Mouse (Mus musculus) forebrain, embryonic 15.5 days (tissue): ENCODE results near the gene Zc3h18. TPM values are rescaled to one million over a fixed set of nuclear protein-coding genes. Genes with fewer than 3 reads are reported as not detected.

Experiments
- ATAC-seq: fragments of 200-750 bp; cut with Nextera tagmentation; replicated peaks from 2 replicates; pipeline ENCODE4 v1.8.0; 2017; ENCODE audit warnings: mild to moderate bottlenecking, moderate TSS enrichment, moderate library complexity
- H3K27ac ChIP-seq: fragments of 300-500 bp; sonication (generic); replicated peaks from 2 replicates; pipeline ENCODE4 v1.5.1; 2015; ENCODE audit warnings: mild to moderate bottlenecking, inconsistent platforms
- H3K27me3 ChIP-seq: fragments of 300-500 bp; sonication (generic); 2 replicates; pipeline ENCODE4 v1.6.1; 2015; ENCODE audit warnings: inconsistent platforms
- H3K36me3 ChIP-seq: fragments of 300-500 bp; sonication (generic); 2 replicates; pipeline ENCODE4 v1.6.1; 2015; ENCODE audit warnings: mild to moderate bottlenecking, inconsistent platforms
- H3K4me1 ChIP-seq: fragments of 300-500 bp; sonication (generic); 2 replicates; pipeline ENCODE4 v1.6.1; 2015; ENCODE audit warnings: inconsistent platforms
- H3K4me2 ChIP-seq: fragments of 300-500 bp; sonication (generic); replicated peaks from 2 replicates; pipeline ENCODE4 v1.6.1; 2015; ENCODE audit warnings: mild to moderate bottlenecking, inconsistent platforms
- H3K4me3 ChIP-seq: fragments of 300-500 bp; sonication (generic); 2 replicates; pipeline ENCODE4 v1.5.1; 2015; ENCODE audit warnings: mild to moderate bottlenecking, inconsistent platforms
- H3K9ac ChIP-seq: fragments of 300-500 bp; sonication (generic); replicated peaks from 2 replicates; pipeline ENCODE4 v1.6.1; 2015; ENCODE audit warnings: mild to moderate bottlenecking, inconsistent platforms
- H3K9me3 ChIP-seq: fragments of 300-500 bp; sonication (generic); 2 replicates; pipeline ENCODE4 v1.6.1; 2016; ENCODE audit warnings: inconsistent platforms
- WGBS: fragments of 180-500 bp; shearing (Covaris S2); methylation state at CpG from one replicate; pipeline ENCODE4 v1.1.7; 2015; ENCODE audit warnings: mixed read lengths; 5-methylcytosine and 5-hydroxymethylcytosine counted together
- polyA plus RNA-seq: library from polyadenylated mRNA; unstranded; fragments of >200 nt; fragmentation: Nextera tagmentation; extraction: Ambion mirVana; gene quantifications from 2 replicates; pipeline ENCODE4 v1.2.1, GENCODE M21; 2015

Zc3h18 gene
- 48.4 and 50.1 TPM in 2 replicates for polyA plus RNA-seq

- under 1% methylated on average over 100 of the region's 107 CpGs for WGBS
- peaks cover 22% of the 10 kb centered on the region for H3K4me1 ChIP-seq
- H3K4me3 ChIP-seq, result peak within 1 kb of the TSS; percentile 90
- peak; percentile 95 for ATAC-seq
- peak within 1 kb of the TSS; percentile 81 for H3K4me2 ChIP-seq
- no peaks in the 10 kb centered on the region for H3K27me3 ChIP-seq
- H3K27ac ChIP-seq, result peak within 1 kb of the TSS; percentile 91
- H3K9ac ChIP-seq, result peak within 1 kb of the TSS; percentile 71
- H3K9me3 ChIP-seq, result no peaks in the 10 kb centered on the region
- 0 out of 2 replicates have a peak, but pooled peaks cover 6% of the 10 kb centered on the region for H3K36me3 ChIP-seq
Measured at GRCm38 (mm10) chr8:122376365-122377231, at the start of gene Zc3h18. TSS of gene Zc3h18 (plus strand) at chr8:122376609.

- no peaks in the 10 kb centered on the region for H3K36me3 ChIP-seq
- H3K4me1 ChIP-seq, result peaks cover 20% of the 10 kb centered on the region
- H3K4me2 ChIP-seq, result no peak overlapping the region
- WGBS, result 72% methylated on average over 8 of the region's 8 CpGs
- no peak overlapping the region for H3K9ac ChIP-seq
- H3K9me3 ChIP-seq, result no peaks in the 10 kb centered on the region
- H3K27ac ChIP-seq, result no peak overlapping the region
- no peak overlapping the region for H3K4me3 ChIP-seq
- no peak for ATAC-seq
- peaks cover 1% of the 10 kb centered on the region; the same call in 1 of the 2 replicates for H3K27me3 ChIP-seq
Measured at GRCm38 (mm10) chr8:122329072-122329471, 47.3 kb upstream of the Zc3h18 start.

- peaks cover 15% of the 10 kb centered on the region; the same call in 1 of the 2 replicates for H3K4me1 ChIP-seq
- H3K27me3 ChIP-seq, result peaks cover 8% of the 10 kb centered on the region; the same call in 1 of the 2 replicates
- H3K4me3 ChIP-seq, result no peak overlapping the region
- no peak overlapping the region for H3K9ac ChIP-seq
- WGBS, result 64% methylated on average over 22 of the region's 22 CpGs
- no peak for ATAC-seq
- H3K4me2 ChIP-seq, result no peak overlapping the region
- no peak overlapping the region for H3K27ac ChIP-seq
- no peaks in the 10 kb centered on the region for H3K9me3 ChIP-seq
- no peaks in the 10 kb centered on the region for H3K36me3 ChIP-seq
Measured at GRCm38 (mm10) chr8:122329553-122330239, 46.7 kb upstream of the Zc3h18 start.

DNA sequence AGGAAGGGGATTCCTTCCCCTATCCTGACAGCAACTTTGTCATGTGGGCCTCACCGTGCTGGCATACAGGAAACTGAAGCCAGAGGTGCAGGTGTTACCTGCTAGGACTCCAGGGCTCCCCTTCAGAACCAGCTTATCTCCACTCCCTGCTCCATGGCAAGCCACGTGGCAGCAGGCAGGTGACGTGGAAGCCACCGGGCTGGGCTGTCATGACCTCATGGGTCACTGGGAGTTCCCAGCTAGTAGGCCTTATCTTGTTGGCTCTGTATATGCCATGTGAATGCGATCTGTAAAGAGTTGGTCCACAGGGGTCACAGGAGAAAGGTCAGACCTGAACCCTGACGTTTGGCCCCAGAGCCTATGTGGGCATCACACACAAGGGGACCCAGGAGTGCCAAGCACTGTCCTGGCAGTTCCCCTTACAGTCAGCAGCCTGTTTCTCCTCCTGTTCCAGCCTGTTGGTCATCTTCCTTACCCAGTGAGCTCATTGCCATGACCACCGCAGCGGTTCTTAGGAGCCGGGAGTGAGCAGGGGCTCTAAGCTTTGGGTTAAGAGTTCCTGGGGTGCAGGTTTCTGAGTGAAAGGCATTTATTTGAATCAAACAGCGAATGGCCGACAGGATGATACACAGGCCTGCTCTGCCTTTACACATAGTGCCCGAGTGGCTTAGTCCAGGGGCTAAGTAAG is 45.8 kb upstream of the Zc3h18 start:
- WGBS, result 74% methylated on average over 12 of the region's 12 CpGs
- Histone ChIP-seq H3K27ac (no peak overlapping the region), H3K9me3 (no peaks in the 10 kb centered on the region), H3K4me1 (peaks cover 16% of the 10 kb centered on the region), H3K9ac (no peak overlapping the region), H3K27me3 (peaks cover 17% of the 10 kb centered on the region), H3K4me2 (no peak overlapping the region), H3K36me3 (no peaks in the 10 kb centered on the region), H3K4me3 (no peak overlapping the region)
- no peak for ATAC-seq

DNA sequence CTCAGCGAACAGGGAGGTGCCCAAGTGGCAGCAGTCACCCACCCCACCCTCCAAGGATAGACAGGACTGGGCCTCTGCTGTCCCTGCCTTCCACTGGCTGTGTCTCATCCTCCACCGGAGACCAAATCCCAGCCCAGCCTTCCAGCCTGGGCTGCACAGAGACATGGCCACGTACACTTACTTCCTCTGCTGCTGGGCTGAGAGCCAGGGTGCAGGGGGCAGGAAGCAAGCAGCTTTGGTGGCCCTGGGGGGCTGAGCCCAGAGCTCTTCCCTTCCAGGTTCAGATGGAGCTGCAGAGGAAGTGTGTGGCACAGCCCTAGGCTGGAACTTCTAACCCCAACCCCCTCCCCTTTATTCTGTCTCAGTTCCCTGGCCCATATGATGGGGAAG is 45.3 kb upstream of the Zc3h18 start:
- H3K4me2 ChIP-seq, result no peak overlapping the region
- H3K27me3 ChIP-seq, result peaks cover 22% of the 10 kb centered on the region
- 70% methylated on average over 3 of the region's 3 CpGs for WGBS
- no peak overlapping the region for H3K4me3 ChIP-seq
- peaks cover 15% of the 10 kb centered on the region for H3K4me1 ChIP-seq
- no peak for ATAC-seq
- no peak overlapping the region for H3K27ac ChIP-seq
- H3K36me3 ChIP-seq, result no peaks in the 10 kb centered on the region
- no peak overlapping the region for H3K9ac ChIP-seq
- no peaks in the 10 kb centered on the region for H3K9me3 ChIP-seq

- WGBS, result 64% methylated on average over 6 of the region's 6 CpGs
- H3K4me2 ChIP-seq, result no peak overlapping the region
- peaks cover 21% of the 10 kb centered on the region for H3K4me1 ChIP-seq
- no peak overlapping the region for H3K27ac ChIP-seq
- H3K36me3 ChIP-seq, result no peaks in the 10 kb centered on the region
- peaks cover 40% of the 10 kb centered on the region for H3K27me3 ChIP-seq
- no peaks in the 10 kb centered on the region for H3K9me3 ChIP-seq
- no peak overlapping the region for H3K4me3 ChIP-seq
- no peak overlapping the region for H3K9ac ChIP-seq
- ATAC-seq, result no peak
Measured at GRCm38 (mm10) chr8:122332753-122333506, 43.5 kb upstream of the Zc3h18 start.

GRCm38 (mm10) chr8:122333531-122333930 is 42.9 kb upstream of the Zc3h18 start:
- Histone ChIP-seq H3K4me2 (no peak overlapping the region), H3K9ac (no peak overlapping the region), H3K36me3 (no peaks in the 10 kb centered on the region), H3K27ac (no peak overlapping the region), H3K4me1 (peaks cover 21% of the 10 kb centered on the region), H3K27me3 (peaks cover 46% of the 10 kb centered on the region), H3K4me3 (no peak overlapping the region), H3K9me3 (no peaks in the 10 kb centered on the region)
- 82% methylated on average over 7 of the region's 7 CpGs for WGBS
- no peak for ATAC-seq

DNA sequence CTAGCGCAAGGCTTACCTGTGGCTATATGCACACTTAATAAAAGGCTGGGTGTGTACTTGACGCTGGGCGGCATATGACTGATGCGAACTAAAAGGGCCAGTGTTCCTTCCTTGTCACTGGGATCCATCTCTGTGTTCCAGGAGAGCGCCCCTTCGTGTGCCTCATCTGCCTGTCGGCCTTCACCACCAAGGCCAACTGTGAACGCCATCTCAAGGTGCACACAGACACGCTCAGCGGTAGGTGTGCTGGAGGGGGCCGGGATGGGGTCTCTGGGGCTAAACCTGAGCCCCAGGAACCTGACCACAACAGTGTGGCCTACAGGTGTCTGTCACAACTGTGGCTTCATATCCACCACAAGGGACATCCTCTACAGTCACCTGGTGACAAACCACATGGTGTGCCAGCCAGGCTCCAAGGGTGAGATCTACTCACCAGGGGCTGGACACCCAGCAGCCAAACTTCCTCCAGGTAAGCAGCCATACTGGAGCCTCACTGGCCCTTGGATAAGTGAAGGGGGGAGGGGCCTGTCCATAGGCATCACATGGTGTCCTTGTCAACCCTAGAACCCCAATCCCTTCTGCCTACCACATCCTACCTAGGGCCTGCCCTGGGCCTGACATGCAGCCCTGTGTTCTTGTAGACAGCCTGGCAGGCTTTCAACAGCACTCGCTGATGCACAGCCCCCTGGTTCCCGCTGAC is 41.5 kb upstream of the Zc3h18 start:
- peaks cover 57% of the 10 kb centered on the region for H3K27me3 ChIP-seq
- ATAC-seq, result no peak

DNA sequence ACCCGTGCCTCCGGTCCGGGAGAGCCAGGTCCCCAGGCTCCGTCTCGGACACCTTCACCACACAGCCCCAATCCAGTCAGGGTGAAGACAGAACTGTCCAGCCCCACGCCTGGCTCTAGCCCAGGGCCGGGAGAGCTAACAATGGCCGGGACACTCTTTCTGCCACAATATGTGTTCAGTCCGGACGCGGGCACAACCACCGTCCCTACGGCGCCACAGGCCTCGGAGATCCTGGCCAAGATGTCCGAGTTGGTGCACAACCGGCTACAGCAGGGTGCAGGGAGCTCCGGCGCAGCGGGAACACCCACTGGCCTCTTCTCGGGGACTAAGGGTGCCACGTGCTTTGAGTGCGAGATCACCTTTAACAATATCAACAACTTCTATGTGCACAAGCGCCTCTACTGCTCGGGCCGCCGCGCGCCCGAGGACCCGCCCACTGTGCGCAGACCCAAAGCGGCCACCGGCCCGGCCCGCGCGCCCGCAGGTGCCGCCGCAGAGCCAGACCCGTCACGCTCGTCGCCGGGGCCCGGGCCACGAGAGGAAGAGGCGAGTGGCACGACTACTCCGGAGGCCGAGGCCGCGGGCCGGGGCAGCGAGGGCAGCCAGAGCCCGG is 40.7 kb upstream of the Zc3h18 start:
- H3K9me3 ChIP-seq, result no peaks in the 10 kb centered on the region
- peaks cover 61% of the 10 kb centered on the region for H3K27me3 ChIP-seq
- peak overlapping the region; percentile 59 for H3K4me3 ChIP-seq
- H3K4me1 ChIP-seq, result peaks cover 18% of the 10 kb centered on the region
- H3K4me2 ChIP-seq, result peak overlapping the region; percentile 87
- H3K9ac ChIP-seq, result peak overlapping the region; percentile 55
- WGBS, result 8% methylated on average over 57 of the region's 57 CpGs
- ATAC-seq, result peak; percentile 41; the same call in 1 of the 2 replicates
- no peaks in the 10 kb centered on the region for H3K36me3 ChIP-seq
- H3K27ac ChIP-seq, result no peak overlapping the region

More for the DNA sequence above, 41.5 kb upstream of the Zc3h18 start:
- 0 out of 2 replicates have a peak overlapping the region, but pooled peaks have one; percentile 55 for H3K9ac ChIP-seq
- peak overlapping the region; percentile 87; the same call in 1 of the 2 replicates for H3K4me2 ChIP-seq
- no peak overlapping the region for H3K27ac ChIP-seq
- WGBS, result 83% methylated on average over 13 of the region's 13 CpGs
- H3K4me3 ChIP-seq, result no peak overlapping the region; the same call in 1 of the 2 replicates
- H3K4me1 ChIP-seq, result peaks cover 18% of the 10 kb centered on the region
- H3K36me3 ChIP-seq, result no peaks in the 10 kb centered on the region
- H3K9me3 ChIP-seq, result no peaks in the 10 kb centered on the region

DNA sequence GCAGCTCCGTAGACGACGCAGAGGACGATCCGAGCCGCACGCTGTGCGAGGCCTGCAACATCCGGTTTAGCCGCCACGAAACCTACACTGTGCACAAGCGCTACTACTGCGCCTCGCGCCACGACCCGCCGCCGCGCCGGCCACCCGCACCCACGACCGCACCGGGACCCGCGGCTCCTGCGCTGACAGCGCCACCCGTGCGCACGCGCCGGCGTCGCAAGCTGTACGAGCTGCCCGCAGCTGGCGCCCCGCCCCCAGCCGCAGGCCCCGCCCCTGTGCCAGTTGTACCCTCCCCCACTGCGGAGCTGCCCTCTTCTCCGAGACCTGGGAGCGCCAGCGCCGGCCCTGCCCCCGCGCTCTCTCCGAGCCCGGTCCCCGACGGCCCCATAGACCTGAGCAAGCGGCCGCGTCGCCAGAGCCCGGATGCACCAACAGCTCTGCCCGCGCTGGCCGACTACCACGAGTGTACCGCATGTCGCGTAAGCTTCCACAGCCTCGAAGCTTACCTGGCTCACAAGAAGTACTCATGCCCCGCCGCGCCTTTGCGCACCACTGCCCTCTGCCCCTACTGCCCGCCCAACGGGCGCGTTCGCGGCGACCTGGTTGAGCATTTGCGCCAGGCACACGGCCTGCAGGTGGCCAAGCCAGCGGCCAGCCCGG is 40.0 kb upstream of the Zc3h18 start:
- H3K4me3 ChIP-seq, result peak overlapping the region; percentile 59
- peak overlapping the region; percentile 87 for H3K4me2 ChIP-seq
- peak; percentile 69 for ATAC-seq
- no peaks in the 10 kb centered on the region for H3K9me3 ChIP-seq
- peak overlapping the region; percentile 55 for H3K9ac ChIP-seq
- H3K27me3 ChIP-seq, result peaks cover 67% of the 10 kb centered on the region
- peaks cover 18% of the 10 kb centered on the region for H3K4me1 ChIP-seq
- WGBS, result 3% methylated on average over 80 of the region's 81 CpGs
- H3K27ac ChIP-seq, result no peak overlapping the region
- H3K36me3 ChIP-seq, result no peaks in the 10 kb centered on the region
